8 mouse cellular contexts compared by ENCODE assay signal in the genomic region with DNA sequence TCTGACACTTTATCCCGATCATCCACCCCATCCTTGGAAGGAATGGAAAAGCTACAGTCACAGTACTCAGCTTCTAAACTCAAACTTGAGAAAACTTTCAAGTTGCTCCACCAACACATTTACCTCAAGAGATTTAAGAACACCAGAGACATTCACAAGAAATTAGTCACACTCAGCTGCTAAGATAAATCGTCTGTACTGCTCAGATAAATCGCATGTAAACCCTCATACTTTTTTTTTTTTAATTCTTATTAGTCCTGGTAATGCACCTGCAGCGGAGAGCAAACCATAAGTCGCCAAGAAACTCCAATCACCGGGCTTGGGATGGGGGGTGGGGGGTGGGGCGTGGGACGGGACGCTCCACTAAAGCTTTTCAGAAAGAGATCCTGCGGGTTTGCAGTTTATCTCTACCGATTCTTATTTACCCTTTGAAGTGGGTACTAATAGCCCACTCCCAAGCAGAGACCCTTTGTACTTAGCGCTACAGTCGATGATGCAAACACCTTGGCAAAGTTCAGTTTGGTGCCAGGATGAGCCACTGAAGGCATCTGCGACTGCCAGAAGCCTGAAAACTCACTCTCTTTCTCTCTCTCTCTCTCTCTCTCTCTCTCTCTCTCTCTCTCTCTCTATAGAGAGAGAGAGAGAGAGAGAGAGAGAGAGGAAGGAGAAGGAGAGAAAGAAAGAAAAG. TPM values are rescaled to one million over a fixed set of nuclear protein-coding genes. Genes with fewer than 3 reads are reported as not detected.
DNase-seq lines count a peak whose midpoint lies in the region; ATAC-seq and TF ChIP-seq lines count a peak whose summit lies in the region.

No protein-coding gene starts in this region.

- no peak for TF ChIP-seq EP300 in stomach, postnatal 0 days (optimal IDR thresholded peaks at IDR 0.05)

- no peak for DNase-seq in heart, adult 9 months (ENCODE audit: low spot score in 2 of 2)
- DNase-seq in CD4-positive helper T cell, adult 2 months (ENCODE audit: low read depth, low spot score) = peak; percentile 16
- DNase-seq in forebrain, embryonic 10.5 days (ENCODE audit: extremely low spot score, low spot score) = no peak
- no peak for DNase-seq in stomach, postnatal 0 days (ENCODE audit: low spot score)
- DNase-seq in layer of hippocampus, postnatal 10 days (ENCODE audit: low spot score in 2 of 2) = no peak
- no peak for DNase-seq in adrenal gland, adult 8-10 months

- no peaks in the 10 kb centered on the region for H3K36me3 ChIP-seq in heart, embryonic 11.5 days (ENCODE audit: control insufficient read depth, insufficient read depth, low read length)
- no peaks in the 10 kb centered on the region; the same call in 1 of the 2 replicates for H3K36me3 ChIP-seq in forebrain, embryonic 10.5 days (replicated peaks)
- no peaks in the 10 kb centered on the region for H3K36me3 ChIP-seq in liver, embryonic 12.5 days
- H3K36me3 ChIP-seq in stomach, postnatal 0 days (ENCODE audit: control insufficient read depth, insufficient read depth, low read length) = no peaks in the 10 kb centered on the region

- TF ChIP-seq CTCF in stomach, postnatal 0 days (IDR thresholded peaks at IDR 0.05; ENCODE audit: low read depth) = no peak

- WGBS in heart, embryonic 11.5 days (ENCODE audit: insufficient replicate concordance) = 12% methylated on average over 14 of the region's 14 CpGs
- 14% methylated on average over 14 of the region's 14 CpGs for WGBS in forebrain, embryonic 10.5 days
- WGBS in liver, embryonic 12.5 days (ENCODE audit: insufficient replicate concordance) = 14% methylated on average over 14 of the region's 14 CpGs
- WGBS in stomach, postnatal 0 days = 8% methylated on average over 14 of the region's 14 CpGs

- no peak for ATAC-seq in heart, embryonic 11.5 days (replicated peaks; ENCODE audit: insufficient number of reproducible peaks, low FRiP score, low TSS enrichment)
- no peak for ATAC-seq in liver, embryonic 12.5 days
- ATAC-seq in stomach, postnatal 0 days (ENCODE audit: low FRiP score, low TSS enrichment) = no peak

- H3K27ac ChIP-seq in heart, embryonic 11.5 days (ENCODE audit: low read depth, low read length) = no peak overlapping the region
- H3K27ac ChIP-seq in forebrain, embryonic 10.5 days = peak overlapping the region; percentile 90; the same call in 1 of the 2 replicates
- H3K27ac ChIP-seq in liver, embryonic 12.5 days = no peak overlapping the region
- H3K27ac ChIP-seq in stomach, postnatal 0 days (replicated peaks) = no peak overlapping the region

- H3K4me3 ChIP-seq in heart, embryonic 11.5 days (ENCODE audit: low read depth, low read length) = peak overlapping the region; percentile 70
- peak overlapping the region; percentile 71 for H3K4me3 ChIP-seq in forebrain, embryonic 10.5 days
- H3K4me3 ChIP-seq in liver, embryonic 12.5 days = peak overlapping the region; percentile 93
- peak overlapping the region; percentile 90 for H3K4me3 ChIP-seq in stomach, postnatal 0 days (ENCODE audit: low read depth, low read length)

- H3K9ac ChIP-seq in heart, embryonic 11.5 days (ENCODE audit: low read depth, low read length) = peak overlapping the region; percentile 80
- peak overlapping the region; percentile 95 for H3K9ac ChIP-seq in liver, embryonic 12.5 days
- H3K9ac ChIP-seq in stomach, postnatal 0 days (ENCODE audit: low read length) = peak overlapping the region; percentile 86

- H3K4me1 ChIP-seq in heart, embryonic 11.5 days (ENCODE audit: control insufficient read depth, insufficient read depth, low read length) = peaks cover 8% of the 10 kb centered on the region; the same call in 1 of the 2 replicates
- peaks cover 27% of the 10 kb centered on the region for H3K4me1 ChIP-seq in forebrain, embryonic 10.5 days
- peaks cover 25% of the 10 kb centered on the region for H3K4me1 ChIP-seq in liver, embryonic 12.5 days
- H3K4me1 ChIP-seq in stomach, postnatal 0 days (replicated peaks; ENCODE audit: control insufficient read depth, insufficient read depth) = no peaks in the 10 kb centered on the region

- H3K4me2 ChIP-seq in heart, embryonic 11.5 days = peak overlapping the region; percentile 86
- H3K4me2 ChIP-seq in liver, embryonic 12.5 days = peak overlapping the region; percentile 98
- H3K4me2 ChIP-seq in stomach, postnatal 0 days (replicated peaks; ENCODE audit: low read depth) = peak overlapping the region; percentile 90

- no peaks in the 10 kb centered on the region for H3K9me3 ChIP-seq in heart, embryonic 11.5 days (replicated peaks; ENCODE audit: control insufficient read depth, low read length)
- H3K9me3 ChIP-seq in forebrain, embryonic 10.5 days = no peaks in the 10 kb centered on the region
- no peaks in the 10 kb centered on the region for H3K9me3 ChIP-seq in liver, embryonic 12.5 days (replicated peaks)
- no peaks in the 10 kb centered on the region for H3K9me3 ChIP-seq in stomach, postnatal 0 days (ENCODE audit: control insufficient read depth, low read length)

- no peaks in the 10 kb centered on the region for H3K27me3 ChIP-seq in heart, embryonic 11.5 days (ENCODE audit: control insufficient read depth, insufficient read depth, low read length)
- no peaks in the 10 kb centered on the region for H3K27me3 ChIP-seq in forebrain, embryonic 10.5 days (ENCODE audit: poor library complexity, severe bottlenecking)
- peaks cover 19% of the 10 kb centered on the region for H3K27me3 ChIP-seq in liver, embryonic 12.5 days (replicated peaks)
- no peaks in the 10 kb centered on the region for H3K27me3 ChIP-seq in stomach, postnatal 0 days (ENCODE audit: control insufficient read depth, insufficient read depth, low read length)

RNA-seq across cellular contexts. Expression of gene Wdtc1, which starts 15.3 kb away (rescaled TPM):
- 13.3 and 15.5 TPM in 2 replicates for polyA plus RNA-seq in heart, embryonic 11.5 days (2014; fragmentation: Nextera tagmentation; extraction: Ambion mirVana)
- polyA plus RNA-seq in forebrain, embryonic 10.5 days (2016; fragmentation: Nextera tagmentation; extraction: Ambion mirVana) = 16.8 and 17.0 TPM in 2 replicates
- 10.0 and 11.2 TPM in 2 replicates for polyA plus RNA-seq in liver, embryonic 12.5 days (2016; fragmentation: Nextera tagmentation; extraction: Ambion mirVana)
- polyA plus RNA-seq in stomach, postnatal 0 days (2015; fragmentation: Nextera tagmentation; extraction: Ambion mirVana) = 6.2 and 7.7 TPM in 2 replicates
- total RNA-seq in layer of hippocampus, postnatal 10 days (2021) = 10 to 100 TPM; 60.5 to 68.6 TPM
- 10 to 100 TPM; 49.0 to 73.2 (median 60.2) TPM for total RNA-seq in adrenal gland, adult 8-10 months (2022)

RNA-seq across cellular contexts. Expression of gene Slc9a1, which starts 31.5 kb away (rescaled TPM):
- 4.8 and 7.0 TPM in 2 replicates for polyA plus RNA-seq in heart, embryonic 11.5 days (2014; fragmentation: Nextera tagmentation; extraction: Ambion mirVana)
- 7.9 and 8.1 TPM in 2 replicates for polyA plus RNA-seq in forebrain, embryonic 10.5 days (2016; fragmentation: Nextera tagmentation; extraction: Ambion mirVana)
- polyA plus RNA-seq in liver, embryonic 12.5 days (2016; fragmentation: Nextera tagmentation; extraction: Ambion mirVana) = 4.2 and 4.9 TPM in 2 replicates
- 6.0 and 7.1 TPM in 2 replicates for polyA plus RNA-seq in stomach, postnatal 0 days (2015; fragmentation: Nextera tagmentation; extraction: Ambion mirVana)
- 10 to 100 TPM; 45.5 to 47.4 TPM for total RNA-seq in layer of hippocampus, postnatal 10 days (2021)
- total RNA-seq in adrenal gland, adult 8-10 months (2022) = 10 to 100 TPM; 50.3 to 83.2 (median 63.5) TPM
